Mouse (Mus musculus): ENCODE results near the gene Catsper2.
"Not testable (repeated sequence)": the region's sequence is repeated elsewhere in the genome, so short reads cannot be mapped to it uniquely, and the experiment has no call there.

The Catsper2 gene

DNA sequence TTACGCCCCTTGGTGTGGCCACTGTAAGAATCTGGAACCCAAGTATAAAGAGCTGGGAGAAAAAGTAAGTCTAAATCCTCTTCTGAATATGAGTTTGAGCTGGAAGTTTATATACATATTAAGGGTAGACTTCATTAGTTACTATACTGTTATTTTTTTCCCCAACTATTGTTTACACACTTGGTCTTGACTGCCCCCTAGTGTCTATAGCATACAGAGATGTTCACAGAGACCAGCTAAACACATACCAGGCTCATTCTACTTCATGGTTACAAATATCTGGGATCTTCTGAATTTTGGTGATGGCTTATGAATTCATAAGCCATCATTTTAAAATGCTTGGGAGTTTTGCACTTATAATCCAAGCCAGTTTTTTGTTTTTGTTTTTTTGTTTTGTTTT is 21.3 kb upstream of the Catsper2 start:
- DNase-seq (ENCODE audit: low spot score), result peak; percentile 74

GRCm38 (mm10) chr2:121425890-121426289 is 12.3 kb upstream of the Catsper2 start:
- no peak for DNase-seq (ENCODE audit: low spot score)

GRCm38 (mm10) chr2:121423166-121423565 is 9.6 kb upstream of the Catsper2 start:
- no peak for DNase-seq (ENCODE audit: low spot score)

GRCm38 (mm10) chr2:121418476-121418875 is 4.9 kb upstream of the Catsper2 start:
- DNase-seq (ENCODE audit: low spot score), result no peak

DNA sequence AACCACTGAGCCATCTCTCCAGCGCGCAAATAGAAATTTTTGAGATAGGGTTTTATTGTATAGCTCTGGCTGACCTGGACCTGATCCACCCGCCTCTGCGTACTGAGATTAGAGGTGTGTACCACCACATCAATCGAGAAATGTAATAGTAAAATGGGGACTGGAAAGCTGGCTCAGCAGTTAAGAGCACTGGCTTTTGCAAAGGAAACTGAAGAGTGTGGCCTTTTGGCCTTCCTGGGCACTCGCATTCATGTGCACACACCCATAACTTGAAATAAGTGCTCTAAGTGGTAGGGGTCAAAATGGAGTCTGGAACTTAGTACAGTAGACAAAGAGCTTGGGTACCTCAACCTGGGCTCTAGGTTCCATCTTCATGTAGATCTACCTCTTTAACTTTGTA is 2.8 kb upstream of the Catsper2 start:
- no peak for DNase-seq (ENCODE audit: low spot score)

GRCm38 (mm10) chr2:121415591-121415990 is 2.0 kb upstream of the Catsper2 start:
- no peak for DNase-seq (ENCODE audit: low spot score)

DNA sequence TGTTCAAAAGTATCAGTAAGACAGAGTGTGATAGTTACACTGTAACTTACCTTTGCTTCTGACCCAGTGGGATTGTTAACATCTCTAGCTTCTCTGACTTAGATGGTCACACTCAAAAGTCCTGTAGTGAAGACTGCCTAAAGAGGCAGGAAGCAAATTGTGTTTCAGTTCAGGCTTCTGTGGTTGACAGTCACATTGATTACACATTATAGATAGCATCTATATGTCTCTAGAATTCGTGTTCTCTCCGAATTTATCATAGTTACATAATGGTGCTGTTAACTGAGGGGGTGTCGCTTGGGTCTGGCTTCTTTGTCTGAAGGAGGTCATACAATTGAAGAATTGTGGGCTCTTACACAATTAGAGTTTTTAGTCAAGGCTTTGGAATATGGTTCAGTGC is 1.5 kb upstream of the Catsper2 start:
- no peak for DNase-seq (ENCODE audit: low spot score)

- DNase-seq (ENCODE audit: low spot score), result peak; percentile 45
Observed at GRCm38 (mm10) chr2:121414139-121414685, 620 bp upstream of the Catsper2 start.

- no peak for DNase-seq (ENCODE audit: low spot score)
Observed at GRCm38 (mm10) chr2:121412843-121413386, 677 bp downstream of the Catsper2 start.

GRCm38 (mm10) chr2:121408160-121408559 is 5.4 kb downstream of the Catsper2 start:
- peak; percentile 35 for DNase-seq (ENCODE audit: low spot score)

DNA sequence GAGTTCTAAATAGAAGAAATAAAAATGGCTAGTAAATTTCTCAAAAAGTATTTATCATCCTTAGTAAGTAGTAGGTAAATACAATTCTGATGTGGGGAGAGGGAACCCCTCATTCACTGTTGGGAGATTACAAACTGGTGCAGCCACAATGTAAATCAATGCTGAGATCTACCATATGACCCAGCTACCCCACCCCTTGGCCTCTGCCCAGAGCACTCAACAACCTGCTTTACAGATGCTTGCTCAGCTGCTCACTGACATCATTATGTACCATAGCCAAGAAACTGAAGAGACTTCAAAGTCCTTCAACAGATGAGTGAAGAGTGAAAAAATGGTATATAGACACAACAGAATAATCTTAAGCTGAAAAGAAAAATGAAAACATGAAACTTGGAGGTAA is 10.3 kb downstream of the Catsper2 start:
- no peak for DNase-seq (ENCODE audit: low spot score)

DNA sequence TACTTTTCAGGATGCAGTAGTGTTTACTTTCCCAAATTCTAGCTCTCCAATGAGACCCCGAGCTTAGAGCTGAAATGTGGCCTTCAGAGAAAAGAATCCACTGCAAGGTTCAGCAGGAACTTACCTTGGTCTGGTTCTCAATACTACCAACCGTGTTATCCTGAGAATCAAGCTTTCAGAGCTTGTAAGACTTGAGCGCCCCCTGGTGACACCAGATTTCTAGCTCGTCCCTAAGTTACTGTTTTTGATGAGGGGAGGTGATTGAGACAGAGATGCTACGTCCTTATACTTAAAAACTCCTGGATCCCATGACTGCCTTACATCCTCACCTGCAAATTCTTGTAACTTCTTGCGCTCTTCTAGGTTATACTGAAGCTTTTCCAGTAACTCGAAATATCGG is 17.0 kb downstream of the Catsper2 start:
- peak; percentile 96 for DNase-seq (ENCODE audit: low spot score)

DNA sequence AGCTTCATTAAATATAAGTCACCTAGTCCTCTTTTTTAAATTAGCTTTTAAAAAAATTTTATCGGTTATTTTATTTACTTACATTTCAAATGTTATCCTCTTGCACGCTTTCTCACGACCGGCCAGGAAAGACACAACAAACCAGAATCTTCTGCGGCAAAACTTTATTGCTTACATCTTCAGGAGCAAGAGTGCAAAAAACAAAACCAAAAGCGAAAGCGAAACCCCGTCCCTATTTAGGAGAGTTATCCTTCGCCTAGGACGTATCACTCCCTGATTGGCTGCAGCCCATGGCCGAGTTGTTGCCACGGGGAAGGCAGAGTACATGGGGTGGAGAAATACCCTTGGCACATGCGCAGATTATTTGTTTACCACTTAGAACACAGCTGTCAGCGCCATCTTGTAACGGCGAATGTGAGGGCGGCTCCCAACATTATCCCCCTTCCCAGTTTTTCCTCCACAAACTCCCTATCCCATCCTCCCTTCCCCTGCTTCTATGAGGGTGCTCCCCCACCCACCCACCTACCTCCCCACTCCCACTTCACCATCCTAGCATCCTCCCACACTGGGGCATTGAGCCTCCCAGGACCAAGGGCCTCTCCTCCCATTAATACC is 26.5 kb downstream of the Catsper2 start, which contains the start of gene Strc:
Gene Strc, minus strand, starts transcription at position 208 of the 615 bp plus-strand sequence.
- not testable (repeated sequence) for DNase-seq (ENCODE audit: low spot score)

- no peak for DNase-seq (ENCODE audit: low spot score)
Observed at GRCm38 (mm10) chr2:121374766-121375165, 38.8 kb downstream of the Catsper2 start.

DNA sequence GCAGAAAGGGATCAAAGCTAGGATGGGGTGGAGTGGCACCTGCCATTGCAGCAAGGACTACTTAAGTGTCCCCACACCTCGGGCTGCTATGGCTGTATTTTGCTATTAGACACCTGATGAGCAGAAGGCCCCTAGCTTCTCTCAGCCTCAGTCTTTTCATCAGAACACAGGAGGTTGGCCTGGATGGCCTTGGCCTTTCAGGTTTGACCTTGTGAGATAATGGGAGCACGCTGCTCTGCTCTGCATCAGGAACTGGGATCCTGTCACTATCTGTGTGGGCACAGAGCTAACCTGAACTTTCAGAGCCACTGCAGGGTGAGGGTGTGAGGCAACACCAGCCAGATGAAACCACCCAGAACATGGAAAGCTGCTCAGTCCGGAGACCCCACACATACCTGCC is 41.3 kb downstream of the Catsper2 start:
- no peak for DNase-seq (ENCODE audit: low spot score)

GRCm38 (mm10) chr2:121370921-121371320 is 42.7 kb downstream of the Catsper2 start:
- no peak for DNase-seq (ENCODE audit: low spot score)

DNA sequence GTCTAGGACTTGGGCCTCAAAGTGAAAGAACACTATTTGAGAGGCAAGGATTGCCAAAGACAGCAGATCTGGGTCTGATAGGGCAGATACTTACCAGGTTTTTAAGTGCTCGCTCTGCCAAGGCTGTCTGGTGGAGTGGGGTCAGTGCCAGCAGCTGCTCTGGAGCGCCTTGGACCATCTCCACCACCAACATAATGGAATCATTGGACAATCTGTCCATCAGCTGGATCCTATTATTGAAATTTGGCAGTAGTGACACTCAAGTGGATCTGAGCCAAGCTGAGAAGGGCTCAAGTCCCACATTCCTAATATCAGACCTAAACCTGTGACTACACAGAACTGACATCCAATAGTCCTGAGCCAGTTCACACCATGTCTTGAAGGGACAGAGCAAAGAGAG is 44.8 kb downstream of the Catsper2 start:
- DNase-seq (ENCODE audit: low spot score), result no peak

- DNase-seq (ENCODE audit: low spot score), result no peak
Observed at GRCm38 (mm10) chr2:121363656-121364055, 49.9 kb downstream of the Catsper2 start.

- DNase-seq (ENCODE audit: low spot score), result no peak
Observed at GRCm38 (mm10) chr2:121359461-121359860, 54.1 kb downstream of the Catsper2 start.

DNA sequence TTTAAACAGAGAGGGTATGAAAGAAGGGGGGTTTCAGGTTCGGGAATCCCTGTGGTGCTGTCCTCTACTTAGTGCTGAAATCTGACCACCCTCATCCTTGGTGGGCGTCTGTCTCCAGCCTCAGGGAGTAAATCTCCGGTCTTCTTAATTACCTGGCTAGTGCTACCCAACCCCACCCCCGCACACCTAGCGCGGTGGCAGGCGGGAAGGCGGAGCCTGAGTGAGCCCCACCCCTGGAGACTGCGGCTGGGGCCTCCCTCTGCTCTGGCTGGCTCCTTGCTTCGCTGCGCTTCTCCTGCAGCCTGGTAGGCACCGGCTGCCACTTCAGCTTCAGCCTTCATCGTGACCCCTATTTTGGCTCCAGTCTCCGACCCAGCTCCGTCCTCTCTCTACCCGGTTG is 55.2 kb downstream of the Catsper2 start:
- DNase-seq (ENCODE audit: low spot score), result peak; percentile 59

GRCm38 (mm10) chr2:121357961-121358360 is 55.6 kb downstream of the Catsper2 start:
- no peak for DNase-seq (ENCODE audit: low spot score)

DNA sequence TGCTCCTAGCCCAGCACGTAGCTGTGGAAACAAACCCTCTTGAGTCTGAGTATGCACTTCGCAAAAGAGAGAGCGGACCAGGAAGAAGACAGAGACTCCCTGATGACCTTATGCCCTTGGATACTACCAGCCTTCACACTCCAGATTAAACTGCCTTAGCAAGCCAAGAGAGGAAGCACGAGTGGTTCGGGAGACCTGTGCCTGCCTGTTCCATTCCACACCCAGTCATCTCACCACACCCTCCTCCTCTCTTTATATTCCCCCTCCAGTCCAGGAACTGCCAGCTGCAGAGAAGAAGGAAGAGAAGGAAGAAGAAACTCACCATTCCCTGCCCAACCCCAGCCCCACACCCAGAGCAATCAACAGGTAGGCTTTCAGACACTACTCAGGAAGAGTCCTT is 56.1 kb downstream of the Catsper2 start, which contains the start of gene Ckmt1:
Gene Ckmt1, plus strand, starts transcription at position 221 of the 400 bp plus-strand sequence.
- no peak for DNase-seq (ENCODE audit: low spot score)

- peak; percentile 98 for DNase-seq (ENCODE audit: low spot score)
Observed at GRCm38 (mm10) chr2:121354820-121355592, 58.6 kb downstream of the Catsper2 start, which contains the start of gene Ppip5k1. Gene Ppip5k1 (minus strand): TSS chr2:121355396.

Measured in retina, embryonic 14.5 days (tissue).